Mouse (Mus musculus): ENCODE data around the gene Vmn1r239-ps.
"Not testable (repeated sequence)": the region's sequence is repeated elsewhere in the genome, so short reads cannot be mapped to it uniquely, and the experiment has no call there.

Gene Vmn1r239-ps

GRCm38 (mm10) chrX:147453610-147454009 is at the start of gene Vmn1r239-ps:
TSS of gene Vmn1r239-ps (minus strand) at chrX:147453710.
- DNase-seq, result not testable (repeated sequence)

GRCm38 (mm10) chrX:147489551-147489950 is 36.0 kb upstream of the Vmn1r239-ps start:
- no peak for DNase-seq

- DNase-seq, result no peak
Measured at GRCm38 (mm10) chrX:147443386-147443785, 10.1 kb downstream of the Vmn1r239-ps start.

GRCm38 (mm10) chrX:147435400-147435799 is 18.1 kb downstream of the Vmn1r239-ps start:
- no peak for DNase-seq

DNA sequence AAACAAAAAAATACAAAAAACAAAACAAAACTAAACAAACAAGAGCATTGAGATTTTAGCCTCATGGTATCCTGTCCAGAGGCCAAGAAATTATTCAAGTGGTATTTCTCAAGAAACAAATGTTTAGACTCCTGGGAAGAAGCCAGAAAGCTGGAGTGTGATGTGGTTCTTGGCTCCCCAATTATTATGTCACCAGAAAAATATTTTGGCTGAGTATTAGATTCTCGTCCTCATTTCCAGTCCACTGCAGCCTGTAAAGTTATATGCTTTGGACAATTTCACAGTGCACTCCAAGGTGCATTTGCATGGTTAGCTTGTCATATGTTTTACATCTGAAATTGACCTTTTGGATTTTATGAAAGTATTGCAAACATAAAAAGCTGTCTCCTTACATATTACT is 23.8 kb downstream of the Vmn1r239-ps start:
- DNase-seq, result no peak

GRCm38 (mm10) chrX:147429129-147429528 is 24.4 kb downstream of the Vmn1r239-ps start, which contains the start of gene Il13ra2:
TSS of gene Il13ra2 (minus strand) at chrX:147429192.
- DNase-seq, result no peak
